Mouse (Mus musculus) gastrocnemius, adult 2 months (tissue): ENCODE data around the gene Gm15446. TPM values are rescaled to one million over a fixed set of nuclear protein-coding genes. Genes with fewer than 3 reads are reported as not detected.
A peak's percentile ranks its signal among the peaks of the same experiment; 100 is the strongest.
"Not testable (repeated sequence)": the region's sequence is repeated elsewhere in the genome, so short reads cannot be mapped to it uniquely, and the experiment has no call there.

Experiments used
- DNase-seq: peaks from one replicate; pipeline ENCODE4 v3.0.0; 2022
- H3K27ac ChIP-seq: fragments of 200-600 bp; 2 replicates; pipeline ENCODE4 v1.8.1; 2022; ENCODE audit warnings: mild to moderate bottlenecking
- H3K4me3 ChIP-seq: fragments of 200-600 bp; 2 replicates; pipeline ENCODE4 v1.8.1; 2022; ENCODE audit warnings: mild to moderate bottlenecking, moderate library complexity
- CTCF ChIP-seq: fragments of 200-600 bp; IDR thresholded peaks from 2 replicates; pipeline ENCODE4 v1.8.1; 2022; ENCODE audit warnings: antibody characterized with exemption, mild to moderate bottlenecking, moderate library complexity
- intact Hi-C: fragments of 180-260 bp; cut with DNase I; formaldehyde crosslinking; loops from one replicate; pipeline ENCODE4 v1.15.1; 2025
- long read RNA-seq, 2 experiments: library from polyadenylated mRNA; stranded (forward); transcript quantifications; one replicate each; pipeline ENCODE4 v2.0.0; 2021
- total RNA-seq, 2 experiments: library from RNA; stranded (reverse); gene quantifications; 2 replicates each; pipeline ENCODE4 v1.2.3; 2021

The Gm15446 gene
- 1 to 10 TPM; 3.1 to 9.1 TPM for total RNA-seq
- long read RNA-seq, experiment 1, partial matches to known transcripts, result 0 of 10 reads
- long read RNA-seq, experiment 1, other reads (novel, unspliced or antisense), result 6 of 10 reads
- long read RNA-seq, experiment 2, partial matches to known transcripts, result 1 of 5 reads
- long read RNA-seq, experiment 2, other reads (novel, unspliced or antisense), result 4 of 5 reads

DNA sequence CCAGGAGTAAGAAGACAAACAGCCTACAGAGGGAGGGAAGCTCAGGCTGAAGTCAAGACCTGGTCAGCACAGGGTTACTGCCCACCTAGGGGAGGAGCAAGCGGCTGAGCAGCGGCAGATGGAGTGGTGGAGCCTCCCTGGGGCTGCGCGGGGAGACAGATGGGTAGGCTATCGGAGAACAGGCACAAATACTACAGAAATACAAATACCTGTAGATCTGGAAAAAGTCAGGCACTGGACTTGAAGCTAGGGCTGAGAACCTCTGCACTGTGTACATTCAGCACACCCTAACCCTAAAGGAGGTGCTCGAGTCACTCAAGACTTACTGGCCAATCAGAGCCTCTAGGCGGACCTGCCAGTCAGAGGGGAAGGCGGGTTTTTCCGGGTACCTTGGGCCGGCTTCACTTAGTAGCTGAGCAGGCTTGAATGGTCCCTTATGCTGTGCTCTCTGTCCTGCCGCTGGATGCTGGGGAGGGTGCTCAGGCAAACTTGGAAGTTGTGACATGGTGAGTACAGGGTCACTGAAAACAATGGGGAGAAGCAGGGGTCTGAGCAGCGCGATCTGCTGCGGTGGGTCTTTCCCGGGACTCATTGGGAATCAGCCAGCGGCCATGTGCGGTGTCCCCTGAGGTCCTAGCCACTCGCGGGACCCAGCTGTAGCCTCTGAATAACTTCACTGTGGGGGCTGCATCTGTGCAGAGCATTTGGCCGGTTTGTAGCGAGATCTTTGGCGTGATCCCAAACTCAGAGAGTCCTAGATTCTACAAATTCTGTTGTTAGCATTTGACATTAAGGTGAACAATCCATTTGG is at the start of gene Gm15446:
Gene Gm15446, plus strand, starts transcription at position 140 of the 811 bp plus-strand sequence.
- intact Hi-C loops, result loop anchor here (5.0 kb wide), 1 partner anchor 56 kb away; no protein-coding TSS in a partner anchor
- H3K4me3 ChIP-seq, result peak within 1 kb of the TSS; percentile 72
- H3K27ac ChIP-seq, result peak within 1 kb of the TSS; percentile 84
- peak; percentile 92 for DNase-seq

- Histone ChIP-seq H3K4me3 (peak overlapping the region; percentile 72), H3K27ac (peak overlapping the region; percentile 84)
- intact Hi-C loops, result loop anchor here (5.0 kb wide), 1 partner anchor 57 kb away; no protein-coding TSS in a partner anchor
- not testable (repeated sequence) for DNase-seq
Observed at GRCm38 (mm10) chr5:109924129-109924528, 929 bp downstream of the Gm15446 start.

GRCm38 (mm10) chr5:109924936-109925335 is 1.7 kb downstream of the Gm15446 start:
- Histone ChIP-seq H3K4me3 (no peak overlapping the region), H3K27ac (no peak overlapping the region)
- intact Hi-C loops, result loop anchor here (5.0 kb wide), 1 partner anchor 58 kb away; no protein-coding TSS in a partner anchor
- TF ChIP-seq CTCF, result no peak
- no peak for DNase-seq

GRCm38 (mm10) chr5:109950281-109950680 is 27.1 kb downstream of the Gm15446 start:
- intact Hi-C loops, result no loop called here
- Histone ChIP-seq H3K27ac (no peak overlapping the region), H3K4me3 (no peak overlapping the region)
- DNase-seq, result no peak
- no peak for TF ChIP-seq CTCF

GRCm38 (mm10) chr5:109980743-109981142 is 57.5 kb downstream of the Gm15446 start:
- H3K27ac ChIP-seq, H3K4me3 ChIP-seq, intact Hi-C loops, DNase-seq: not testable (repeated sequence)

Other genes starting within 250 kb of the Gm15446 start
- gene 5430403G16Rik, start 232.4 kb upstream of the Gm15446 start, total RNA-seq, result under 1 TPM; 0.14 to 0.38 TPM
- gene 4930522L14Rik, start 171.5 kb upstream of the Gm15446 start, total RNA-seq, result 1 to 10 TPM; 1.5 to 1.6 TPM
- gene Zfp932, start 73.1 kb downstream of the Gm15446 start, total RNA-seq, result 1 to 10 TPM; 7.0 to 8.6 TPM
- gene Gm17655, start 149.1 kb downstream of the Gm15446 start, total RNA-seq, result 1 to 10 TPM; 1.4 to 1.5 TPM
- gene Gm35315, start 171.0 kb downstream of the Gm15446 start, total RNA-seq, result under 1 TPM; 0.10 to 0.25 TPM
- not detected for gene Plcxd1, start 176.6 kb downstream of the Gm15446 start, total RNA-seq
- 10 to 100 TPM; 13.0 to 16.4 TPM for gene Gtpbp6, start 184.8 kb downstream of the Gm15446 start, total RNA-seq
- gene Zfp605, start 186.7 kb downstream of the Gm15446 start, total RNA-seq, result 1 to 10 TPM; 4.1 to 4.2 TPM
- 10 to 100 TPM; 13.3 to 14.5 TPM for gene Chfr, start 212.4 kb downstream of the Gm15446 start, total RNA-seq